Mouse (Mus musculus): ENCODE data around the gene Cmya5.

DNA sequence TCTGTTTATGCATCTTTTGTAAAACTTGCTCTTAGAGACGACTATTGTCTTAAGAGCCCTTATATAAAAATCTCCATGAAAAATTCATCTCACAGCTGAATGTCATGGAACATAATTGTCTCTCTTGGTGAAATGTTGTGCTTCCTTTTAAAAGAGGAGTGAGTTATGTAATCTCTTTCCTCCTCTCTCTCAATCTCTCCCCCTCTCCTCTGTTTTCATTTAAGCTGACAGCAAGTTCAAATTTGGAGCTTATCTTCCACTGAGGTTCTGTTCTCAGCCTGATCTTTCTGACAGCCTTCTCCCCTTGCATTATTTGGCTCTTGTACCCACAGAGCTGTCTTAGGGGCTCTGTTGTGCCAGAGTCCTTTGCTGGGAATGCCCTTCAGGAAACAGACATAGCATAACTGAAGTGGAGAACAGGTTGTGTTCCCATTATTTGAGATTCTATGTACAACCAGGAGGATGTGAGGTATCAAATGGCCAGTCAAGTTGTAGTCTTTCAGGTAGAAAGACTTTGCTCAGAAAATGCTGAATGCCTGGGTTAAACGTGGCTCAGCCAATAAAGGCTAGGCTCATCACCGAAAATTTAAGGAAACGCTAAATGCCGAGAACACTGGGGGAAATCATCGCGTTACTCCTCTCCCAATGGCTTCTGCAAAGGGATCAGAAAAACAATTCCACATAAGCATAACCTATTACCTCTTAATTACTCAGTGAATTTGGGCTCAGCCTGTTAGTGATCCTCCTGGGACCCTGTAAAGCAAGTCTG is 86.8 kb downstream of the Cmya5 start:
- TF ChIP-seq CTCF (IDR thresholded peaks at IDR 0.05; ENCODE audit: low read depth, low read length) (no peak), POLR2A (IDR thresholded peaks at IDR 0.05; ENCODE audit: insufficient read depth, low read length) (no peak), EP300 (IDR thresholded peaks at IDR 0.05; ENCODE audit: insufficient read depth, low read depth, low read length) (no peak)

Data from ES-Bruce4 (cell line).